Mouse (Mus musculus): Measurements from ENCODE around the gene BC017158.

GRCm38 (mm10) chr7:128281765-128282164 is 16.2 kb downstream of the BC017158 start:
- no peak for TF ChIP-seq CTCF (IDR thresholded peaks at IDR 0.05)
- TF ChIP-seq EP300 (IDR thresholded peaks at IDR 0.05) = no peak

Data from lung, postnatal 0 days (tissue).